Mouse (Mus musculus) embryonic fibroblast, embryonic 13.5 days (primary cell): ENCODE measurements around the gene Socs3.

ENCODE experiments used
- CTCF ChIP-seq: IDR thresholded peaks from 2 replicates; pipeline ENCODE4 v1.5.1; 2011; ENCODE audit warnings: mild to moderate bottlenecking, control low read depth, low read length, moderate library complexity, borderline replicate concordance; ENCODE audit not compliant: insufficient read depth
- POLR2A ChIP-seq: IDR thresholded peaks from 2 replicates; pipeline ENCODE4 v1.6.1; 2011; ENCODE audit warnings: low read depth, mild to moderate bottlenecking, control low read depth, low read length, moderate library complexity

DNA sequence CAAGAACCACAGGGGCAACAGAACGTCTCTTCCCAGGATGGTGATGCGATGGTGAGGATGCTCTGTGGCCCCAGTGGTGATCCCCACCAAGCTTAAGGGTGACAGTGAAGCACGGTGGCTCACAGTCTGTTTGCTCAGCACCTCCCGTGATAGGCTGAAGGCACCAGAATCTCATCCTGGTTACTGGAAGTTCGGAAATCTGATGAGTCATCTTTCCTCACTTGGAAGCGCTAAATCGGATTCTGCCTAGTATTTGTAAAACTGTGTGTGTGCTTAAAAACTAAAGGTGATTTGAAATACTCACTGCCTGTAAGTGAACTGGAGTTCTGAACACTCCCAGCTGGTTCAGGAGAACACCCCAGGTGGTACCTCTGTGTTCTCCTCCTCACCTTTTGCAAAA is 13.9 kb upstream of the Socs3 start:
- no peak for TF ChIP-seq CTCF
- no peak for TF ChIP-seq POLR2A
